Comparison of ENCODE assay signal across 26 mouse cellular contexts in the genomic region with DNA sequence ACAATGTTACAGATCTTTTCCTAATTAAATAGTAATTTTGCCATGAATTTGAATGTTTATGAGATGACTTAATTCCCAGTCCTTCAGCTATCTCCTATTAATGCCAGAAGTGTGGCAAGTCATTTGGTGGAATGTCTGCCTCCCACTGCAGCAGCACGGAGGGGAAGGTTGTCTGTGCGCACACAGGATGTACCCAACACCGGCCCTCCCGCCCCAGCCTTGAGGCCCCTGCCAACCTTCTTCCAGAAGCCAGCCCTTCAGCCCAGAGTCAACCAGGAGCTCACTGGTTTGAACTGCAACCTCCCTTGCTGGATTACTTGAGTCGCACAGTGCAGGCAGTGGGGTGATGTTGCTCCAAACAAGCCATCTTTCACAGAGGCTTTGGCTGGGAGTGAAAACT.
DNase-seq lines count a peak whose midpoint lies in the region; ATAC-seq lines count a peak whose summit lies in the region.
"Had no signal": no experiment of that assay in that cellular context is flagged by ENCODE, and none has a peak within 500 bp of the region (broad histone marks: within the 10 kb centered on the region; RNA-seq: fewer than 3 reads in every experiment).

No protein-coding gene starts in this region.

- H3K36me3 ChIP-seq in hindbrain, embryonic 16.5 days (ENCODE audit: control insufficient read depth, insufficient read depth, low read length): peaks cover 14% of the 10 kb centered on the region; the same call in 1 of the 2 replicates
- peaks cover 35% of the 10 kb centered on the region for H3K36me3 ChIP-seq in hindbrain, embryonic 12.5 days
- H3K36me3 ChIP-seq in midbrain, embryonic 16.5 days (ENCODE audit: control insufficient read depth, insufficient read depth, low read length): peaks cover 16% of the 10 kb centered on the region
- peaks cover 53% of the 10 kb centered on the region for H3K36me3 ChIP-seq in midbrain, embryonic 13.5 days
- H3K36me3 ChIP-seq in neural tube, embryonic 14.5 days (ENCODE audit: control insufficient read depth, insufficient read depth, low read length): peaks cover 11% of the 10 kb centered on the region

- 76% methylated on average over 5 of the region's 5 CpGs for WGBS in hindbrain, embryonic 16.5 days
- WGBS in hindbrain, embryonic 12.5 days: 94% methylated on average over 5 of the region's 5 CpGs
- 85% methylated on average over 5 of the region's 5 CpGs for WGBS in midbrain, embryonic 16.5 days
- WGBS in midbrain, embryonic 13.5 days: 91% methylated on average over 5 of the region's 5 CpGs
- 80% methylated on average over 5 of the region's 5 CpGs for WGBS in neural tube, embryonic 14.5 days

- no peak overlapping the region for H3K27ac ChIP-seq in hindbrain, embryonic 16.5 days (ENCODE audit: low read depth, low read length)
- no peak overlapping the region for H3K27ac ChIP-seq in hindbrain, embryonic 12.5 days
- H3K27ac ChIP-seq in midbrain, embryonic 16.5 days (ENCODE audit: low read length): no peak overlapping the region
- H3K27ac ChIP-seq in midbrain, embryonic 13.5 days: no peak overlapping the region
- no peak overlapping the region for H3K27ac ChIP-seq in neural tube, embryonic 14.5 days (ENCODE audit: low read depth, low read length)
- H3K27ac ChIP-seq: forebrain, embryonic 10.5 days; forebrain, embryonic 13.5 days; gastrocnemius, adult 2 months; heart, embryonic 15.5 days had no signal

- peak; percentile 76 for DNase-seq in testis, postnatal 14 days (ENCODE audit: low spot score)
- DNase-seq in liver: no peak
- DNase-seq: adrenal gland, postnatal 10 days; adrenal gland, postnatal 36 days; B cell, adult 2 months; cerebellum, adult 18-20 months; cerebellum, adult 9-10 months; cerebellum, postnatal 14 days; gastrocnemius, adult 2 months; gastrocnemius, postnatal 14 days; heart, adult 18-20 months; heart, postnatal 10 days; heart, postnatal 4 days had no signal

- no peak overlapping the region for H3K9ac ChIP-seq in hindbrain, embryonic 16.5 days (ENCODE audit: low read depth, low read length)
- H3K9ac ChIP-seq in hindbrain, embryonic 12.5 days: no peak overlapping the region
- H3K9ac ChIP-seq in midbrain, embryonic 16.5 days (ENCODE audit: low read depth, low read length): no peak overlapping the region
- H3K9ac ChIP-seq in midbrain, embryonic 13.5 days (replicated peaks): no peak overlapping the region
- no peak overlapping the region for H3K9ac ChIP-seq in neural tube, embryonic 14.5 days (replicated peaks; ENCODE audit: low read depth, low read length)
- H3K9ac ChIP-seq: forebrain, embryonic 13.5 days; heart, embryonic 12.5 days; heart, embryonic 15.5 days had no signal

- H3K4me1 ChIP-seq in hindbrain, embryonic 16.5 days (ENCODE audit: control insufficient read depth, insufficient read depth, low read depth, low read length): no peaks in the 10 kb centered on the region
- H3K4me1 ChIP-seq in hindbrain, embryonic 12.5 days: no peaks in the 10 kb centered on the region
- H3K4me1 ChIP-seq in midbrain, embryonic 16.5 days (ENCODE audit: control insufficient read depth, insufficient read depth, low read length): no peaks in the 10 kb centered on the region
- H3K4me1 ChIP-seq in midbrain, embryonic 13.5 days (replicated peaks): no peaks in the 10 kb centered on the region
- no peaks in the 10 kb centered on the region for H3K4me1 ChIP-seq in neural tube, embryonic 14.5 days (ENCODE audit: control insufficient read depth, insufficient read depth, low read length)
- H3K4me1 ChIP-seq: forebrain, embryonic 10.5 days; forebrain, embryonic 13.5 days; heart, embryonic 12.5 days; heart, embryonic 15.5 days had no signal

- H3K4me3 ChIP-seq in hindbrain, embryonic 16.5 days (ENCODE audit: low read length): no peak overlapping the region
- H3K4me3 ChIP-seq in hindbrain, embryonic 12.5 days: no peak overlapping the region
- H3K4me3 ChIP-seq in midbrain, embryonic 16.5 days (ENCODE audit: low read depth, low read length): no peak overlapping the region
- no peak overlapping the region for H3K4me3 ChIP-seq in midbrain, embryonic 13.5 days (replicated peaks)
- no peak overlapping the region for H3K4me3 ChIP-seq in neural tube, embryonic 14.5 days (ENCODE audit: low read depth, low read length)
- H3K4me3 ChIP-seq: forebrain, embryonic 10.5 days; forebrain, embryonic 13.5 days; gastrocnemius, adult 2 months; heart, embryonic 12.5 days; heart, embryonic 15.5 days had no signal

- H3K4me2 ChIP-seq in hindbrain, embryonic 16.5 days (ENCODE audit: low read length): no peak overlapping the region
- no peak overlapping the region for H3K4me2 ChIP-seq in hindbrain, embryonic 12.5 days (replicated peaks)
- no peak overlapping the region for H3K4me2 ChIP-seq in midbrain, embryonic 16.5 days (ENCODE audit: low read length)
- no peak overlapping the region for H3K4me2 ChIP-seq in midbrain, embryonic 13.5 days (replicated peaks)
- H3K4me2 ChIP-seq in neural tube, embryonic 14.5 days (ENCODE audit: low read depth, low read length): no peak overlapping the region
- H3K4me2 ChIP-seq: forebrain, embryonic 13.5 days; heart, embryonic 12.5 days; heart, embryonic 15.5 days had no signal

- H3K9me3 ChIP-seq in hindbrain, embryonic 16.5 days (ENCODE audit: control insufficient read depth, low read length): no peaks in the 10 kb centered on the region
- no peaks in the 10 kb centered on the region for H3K9me3 ChIP-seq in hindbrain, embryonic 12.5 days (replicated peaks)
- H3K9me3 ChIP-seq in midbrain, embryonic 16.5 days (replicated peaks; ENCODE audit: control insufficient read depth, low read length, poor library complexity, severe bottlenecking): no peaks in the 10 kb centered on the region
- no peaks in the 10 kb centered on the region for H3K9me3 ChIP-seq in midbrain, embryonic 13.5 days
- no peaks in the 10 kb centered on the region for H3K9me3 ChIP-seq in neural tube, embryonic 14.5 days (ENCODE audit: control insufficient read depth, low read length)
- H3K9me3 ChIP-seq: forebrain, embryonic 10.5 days; forebrain, embryonic 13.5 days; G1E; heart, embryonic 12.5 days; heart, embryonic 15.5 days had no signal

- peak; percentile 54; the same call in 1 of the 2 replicates for ATAC-seq in hindbrain, embryonic 16.5 days
- ATAC-seq in hindbrain, embryonic 12.5 days (ENCODE audit: low FRiP score): no peak
- peak; percentile 32; the same call in 1 of the 2 replicates for ATAC-seq in midbrain, embryonic 16.5 days
- no peak; the same call in 1 of the 2 replicates for ATAC-seq in midbrain, embryonic 13.5 days
- ATAC-seq in neural tube, embryonic 14.5 days (ENCODE audit: low read depth): peak; percentile 46; the same call in 1 of the 2 replicates
- ATAC-seq: forebrain, embryonic 13.5 days; forebrain, embryonic 16.5 days; Patski had no signal

- no peaks in the 10 kb centered on the region for H3K27me3 ChIP-seq in hindbrain, embryonic 16.5 days (replicated peaks; ENCODE audit: control insufficient read depth, insufficient read depth, low read length)
- no peaks in the 10 kb centered on the region for H3K27me3 ChIP-seq in hindbrain, embryonic 12.5 days
- no peaks in the 10 kb centered on the region for H3K27me3 ChIP-seq in midbrain, embryonic 16.5 days (ENCODE audit: control insufficient read depth, insufficient read depth, low read depth, low read length)
- H3K27me3 ChIP-seq in midbrain, embryonic 13.5 days: no peaks in the 10 kb centered on the region
- no peaks in the 10 kb centered on the region for H3K27me3 ChIP-seq in neural tube, embryonic 14.5 days (ENCODE audit: control insufficient read depth, insufficient read depth, low read length)
- H3K27me3 ChIP-seq: CH12.LX; forebrain, embryonic 13.5 days; heart, embryonic 12.5 days; heart, embryonic 15.5 days; Patski had no signal

Comparison
In these comparisons a context has a peak if more than half of its experiments do, and no peak if none do; other contexts are left out.
1. ATAC-seq: peak in hindbrain, embryonic 16.5 days (single experiment), midbrain, embryonic 16.5 days (single experiment) and neural tube, embryonic 14.5 days (single experiment); none in hindbrain, embryonic 12.5 days (single experiment) and midbrain, embryonic 13.5 days (single experiment).